Mouse (Mus musculus): ENCODE measurements at regions not wholly inside any gene's neighbourhood (a gene's known extent, or its start where the extent isn't known, plus 50 kb on each side); places are given as distances from the start of the nearest gene placed in this dataset.

- DNase-seq (ENCODE audit: low spot score) = no peak
These were observed 607.5 kb upstream of the Dpp10 start for GRCm38 (mm10) chr1:124652872-124653271.

- no peak for DNase-seq (ENCODE audit: low spot score)
These were observed 607.0 kb upstream of the Dpp10 start for GRCm38 (mm10) chr1:124652251-124652861.

GRCm38 (mm10) chr1:124635246-124635768 is 589.9 kb upstream of the Dpp10 start:
- no peak for DNase-seq (ENCODE audit: low spot score)

- no peak for DNase-seq (ENCODE audit: low spot score)
These were observed 584.7 kb upstream of the Dpp10 start for GRCm38 (mm10) chr1:124630084-124630483.

GRCm38 (mm10) chr1:124584620-124585019 is 539.3 kb upstream of the Dpp10 start:
- DNase-seq (ENCODE audit: low spot score) = no peak
